Mouse (Mus musculus) heart, embryonic 11.5 days (tissue): Measurements from ENCODE around the gene Tars. TPM values are rescaled to one million over a fixed set of nuclear protein-coding genes. Genes with fewer than 3 reads are reported as not detected.
A peak's percentile ranks its signal among the peaks of the same experiment; 100 is the strongest.

Source experiments
- ATAC-seq: fragments of 200-750 bp; cut with Nextera tagmentation; replicated peaks from 2 replicates; pipeline ENCODE4 v1.8.0; 2017; ENCODE audit warnings: moderate library complexity; ENCODE audit not compliant: insufficient number of reproducible peaks, low FRiP score, low TSS enrichment
- H3K27ac ChIP-seq: fragments of 300-500 bp; sonication (generic); 2 replicates; pipeline ENCODE4 v1.5.1; 2014; ENCODE audit warnings: mild to moderate bottlenecking, low read depth, low read length
- H3K27me3 ChIP-seq: fragments of 300-500 bp; sonication (generic); 2 replicates; pipeline ENCODE4 v1.6.1; 2014; ENCODE audit warnings: mild to moderate bottlenecking, low read length, mixed read lengths; ENCODE audit not compliant: control insufficient read depth, insufficient read depth
- H3K36me3 ChIP-seq: fragments of 300-500 bp; sonication (generic); 2 replicates; pipeline ENCODE4 v1.6.1; 2014; ENCODE audit warnings: mild to moderate bottlenecking, low read length, moderate library complexity, mixed read lengths; ENCODE audit not compliant: control insufficient read depth, insufficient read depth
- H3K4me1 ChIP-seq: fragments of 300-500 bp; sonication (generic); 2 replicates; pipeline ENCODE4 v1.6.1; 2014; ENCODE audit warnings: low read length; ENCODE audit not compliant: control insufficient read depth, insufficient read depth
- H3K4me2 ChIP-seq: fragments of 300-500 bp; sonication (generic); 2 replicates; pipeline ENCODE4 v1.6.1; 2014; ENCODE audit warnings: mild to moderate bottlenecking, moderate library complexity
- H3K4me3 ChIP-seq: fragments of 300-500 bp; sonication (generic); 2 replicates; pipeline ENCODE4 v1.5.1; 2014; ENCODE audit warnings: low read depth, low read length
- H3K9ac ChIP-seq: fragments of 300-500 bp; sonication (generic); 2 replicates; pipeline ENCODE4 v1.6.1; 2014; ENCODE audit warnings: mild to moderate bottlenecking, low read depth, low read length, moderate library complexity
- H3K9me3 ChIP-seq: fragments of 300-500 bp; sonication (generic); replicated peaks from 2 replicates; pipeline ENCODE4 v1.6.1; 2016; ENCODE audit warnings: low read length; ENCODE audit not compliant: control insufficient read depth
- WGBS: fragments of 180-500 bp; shearing (Covaris S2); extraction: QIAGEN DNeasy Blood & Tissue Kit; methylation state at CpG from one replicate; pipeline ENCODE4 v1.1.7; 2014; ENCODE audit not compliant: insufficient replicate concordance; 5-methylcytosine and 5-hydroxymethylcytosine counted together
- polyA plus RNA-seq: library from polyadenylated mRNA; unstranded; fragments of >200 nt; fragmentation: Nextera tagmentation; extraction: Ambion mirVana; gene quantifications from 2 replicates; pipeline ENCODE4 v1.2.1, GENCODE M21; 2014

The Tars gene
- 51.6 and 52.0 TPM in 2 replicates for polyA plus RNA-seq

- H3K4me2 ChIP-seq, result peak within 1 kb of the TSS; percentile 87
- H3K9me3 ChIP-seq, result no peaks in the 10 kb centered on the region
- H3K9ac ChIP-seq, result peak within 1 kb of the TSS; percentile 88
- no peaks in the 10 kb centered on the region; the same call in 1 of the 2 replicates for H3K36me3 ChIP-seq
- H3K4me1 ChIP-seq, result peaks cover 12% of the 10 kb centered on the region
- no peaks in the 10 kb centered on the region for H3K27me3 ChIP-seq
- peak within 1 kb of the TSS; percentile 50 for H3K27ac ChIP-seq
- peak within 1 kb of the TSS; percentile 85 for H3K4me3 ChIP-seq
- WGBS, result under 1% methylated on average over 42 of the region's 42 CpGs
- ATAC-seq, result peak; percentile 100
Observed at GRCm38 (mm10) chr15:11399356-11400067, at the start of gene Tars. Gene Tars (minus strand): TSS chr15:11399665.

- Histone ChIP-seq H3K27me3 (no peaks in the 10 kb centered on the region), H3K27ac (no peak overlapping the region), H3K9me3 (0 out of 2 replicates have a peak, but pooled peaks cover 2% of the 10 kb centered on the region), H3K4me1 (no peaks in the 10 kb centered on the region), H3K9ac (no peak overlapping the region), H3K4me3 (no peak overlapping the region), H3K4me2 (no peak overlapping the region), H3K36me3 (no peaks in the 10 kb centered on the region)
- ATAC-seq, result no peak
- 84% methylated on average over 4 of the region's 4 CpGs for WGBS
Observed at GRCm38 (mm10) chr15:11437361-11437760, 37.9 kb upstream of the Tars start.

GRCm38 (mm10) chr15:11436709-11437280, 37.3 kb upstream of the Tars start:
- Histone ChIP-seq H3K4me2 (no peak overlapping the region), H3K36me3 (no peaks in the 10 kb centered on the region), H3K4me3 (no peak overlapping the region), H3K4me1 (no peaks in the 10 kb centered on the region), H3K9ac (no peak overlapping the region), H3K27ac (no peak overlapping the region), H3K9me3 (0 out of 2 replicates have a peak, but pooled peaks cover 2% of the 10 kb centered on the region), H3K27me3 (no peaks in the 10 kb centered on the region)
- WGBS, result 90% methylated on average over 15 of the region's 15 CpGs
- no peak for ATAC-seq

- Histone ChIP-seq H3K9ac (no peak overlapping the region), H3K4me3 (no peak overlapping the region), H3K4me1 (no peaks in the 10 kb centered on the region), H3K36me3 (no peaks in the 10 kb centered on the region), H3K9me3 (no peaks in the 10 kb centered on the region), H3K27me3 (no peaks in the 10 kb centered on the region), H3K27ac (no peak overlapping the region), H3K4me2 (no peak overlapping the region)
- 77% methylated on average over 2 of the region's 2 CpGs for WGBS
- no peak for ATAC-seq
Observed at GRCm38 (mm10) chr15:11426899-11427298, 27.4 kb upstream of the Tars start.

- ATAC-seq, result no peak
- WGBS, result 77% methylated on average over 1 of the region's 1 CpGs
Observed at GRCm38 (mm10) chr15:11413484-11413883, 14.0 kb upstream of the Tars start.

GRCm38 (mm10) chr15:11412542-11412941, 13.1 kb upstream of the Tars start:
- Histone ChIP-seq H3K4me3 (no peak overlapping the region), H3K9me3 (no peaks in the 10 kb centered on the region), H3K27me3 (no peaks in the 10 kb centered on the region), H3K9ac (no peak overlapping the region), H3K4me1 (no peaks in the 10 kb centered on the region), H3K4me2 (no peak overlapping the region), H3K36me3 (no peaks in the 10 kb centered on the region), H3K27ac (no peak overlapping the region)
- WGBS, result 66% methylated on average over 2 of the region's 2 CpGs
- ATAC-seq, result no peak

More at GRCm38 (mm10) chr15:11413484-11413883, 14.0 kb upstream of the Tars start:
- no peaks in the 10 kb centered on the region for H3K4me1 ChIP-seq
- H3K9me3 ChIP-seq, result no peaks in the 10 kb centered on the region
- H3K36me3 ChIP-seq, result no peaks in the 10 kb centered on the region
- H3K27ac ChIP-seq, result no peak overlapping the region
- H3K27me3 ChIP-seq, result no peaks in the 10 kb centered on the region
- no peak overlapping the region for H3K9ac ChIP-seq
- no peak overlapping the region for H3K4me2 ChIP-seq
- H3K4me3 ChIP-seq, result no peak overlapping the region

GRCm38 (mm10) chr15:11411846-11412245, 12.4 kb upstream of the Tars start:
- 77% methylated on average over 7 of the region's 7 CpGs for WGBS
- no peaks in the 10 kb centered on the region for H3K27me3 ChIP-seq
- ATAC-seq, result no peak

GRCm38 (mm10) chr15:11408155-11408826, 8.8 kb upstream of the Tars start:
- Histone ChIP-seq H3K9me3 (no peaks in the 10 kb centered on the region), H3K4me1 (no peaks in the 10 kb centered on the region), H3K27ac (no peak overlapping the region), H3K4me3 (no peak overlapping the region), H3K9ac (no peak overlapping the region), H3K4me2 (no peak overlapping the region), H3K27me3 (no peaks in the 10 kb centered on the region), H3K36me3 (no peaks in the 10 kb centered on the region)
- WGBS, result 34% methylated on average over 7 of the region's 7 CpGs
- ATAC-seq, result no peak

More at GRCm38 (mm10) chr15:11411846-11412245, 12.4 kb upstream of the Tars start:
- Histone ChIP-seq H3K36me3 (no peaks in the 10 kb centered on the region), H3K27ac (no peak overlapping the region), H3K4me3 (no peak overlapping the region), H3K9ac (no peak overlapping the region), H3K4me1 (no peaks in the 10 kb centered on the region), H3K9me3 (no peaks in the 10 kb centered on the region), H3K4me2 (no peak overlapping the region)
